Mouse (Mus musculus) erythroid progenitor cell, adult 5-6 weeks (primary cell): ENCODE data around the gene Rere. TPM values are rescaled to one million over a fixed set of nuclear protein-coding genes. Genes with fewer than 3 reads are reported as not detected.

Experiments used
- ATAC-seq: replicated peaks from 2 replicates; pipeline ENCODE4 v1.8.0; 2016; ENCODE audit warnings: moderate number of reproducible peaks, mild to moderate bottlenecking, moderate TSS enrichment, inconsistent platforms; ENCODE audit not compliant: poor library complexity, low FRiP score, severe bottlenecking
- total RNA-seq, 2 experiments: library from RNA; stranded (forward) in 1 of 2; stranded (reverse) in 1 of 2; fragments of 150-400 nt in 1 of 2; fragments of 186-747, 209-891 nt in 1 of 2; gene quantifications; 2 replicates each; pipeline versions ENCODE4 v1.2.3 to v1.2.4; 2015 to 2017; ENCODE audit warnings: low replicate concordance in 2 of 2

The Rere gene
- total RNA-seq, 2 experiments from 2014 or later: 5.5 to 31.0 TPM

DNA sequence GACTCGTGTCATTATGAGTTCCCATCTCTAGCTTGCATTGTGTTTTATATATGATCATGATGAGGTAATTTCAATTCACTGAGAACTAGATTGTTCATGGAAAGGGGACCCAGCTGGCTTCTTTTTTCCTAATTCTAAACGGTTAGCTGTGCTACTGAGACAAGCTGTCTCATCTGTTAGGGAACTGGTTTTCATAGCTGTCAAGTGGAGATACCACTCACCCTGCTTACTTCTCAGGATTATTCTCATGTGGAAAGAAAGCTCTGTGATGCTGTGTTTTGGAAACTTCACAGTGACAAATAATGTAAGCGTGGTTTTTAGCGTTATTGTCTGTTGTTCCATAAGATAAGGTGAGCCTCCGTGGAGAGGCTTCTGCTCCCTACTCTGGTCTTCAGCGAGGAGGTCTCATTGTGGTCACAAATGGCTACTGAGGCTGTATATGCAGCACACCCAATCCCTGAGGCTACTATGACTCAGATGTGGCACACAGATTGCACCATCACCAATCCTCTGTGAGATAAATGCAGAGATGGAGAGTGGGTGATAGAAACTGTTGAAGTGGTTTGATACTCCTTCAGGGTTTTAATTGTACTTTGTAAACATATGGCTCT is 168.7 kb downstream of the Rere start:
- no peak for ATAC-seq

GRCm38 (mm10) chr4:150452155-150452847 is 170.9 kb downstream of the Rere start:
- no peak for ATAC-seq

GRCm38 (mm10) chr4:150454571-150455306 is 173.3 kb downstream of the Rere start:
- no peak for ATAC-seq

DNA sequence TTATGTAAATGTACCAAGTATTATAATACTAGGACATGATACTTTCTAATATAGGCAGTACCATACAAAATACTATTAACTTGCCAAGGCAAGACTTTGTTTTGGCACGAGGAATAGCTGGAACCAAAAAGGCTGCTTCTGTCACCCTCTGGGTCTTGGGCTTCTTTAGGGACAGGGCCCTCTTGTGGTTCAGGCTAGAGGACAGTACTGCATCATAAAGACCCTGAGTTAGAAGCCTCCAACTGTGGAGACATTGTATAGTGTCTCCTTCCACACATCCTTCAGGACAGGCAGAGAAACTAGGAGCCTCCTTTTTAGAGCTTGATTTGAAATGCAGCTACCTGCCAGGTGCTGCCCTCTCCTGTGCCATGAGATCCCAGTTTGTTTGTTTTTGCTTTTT is 174.3 kb downstream of the Rere start:
- no peak for ATAC-seq

DNA sequence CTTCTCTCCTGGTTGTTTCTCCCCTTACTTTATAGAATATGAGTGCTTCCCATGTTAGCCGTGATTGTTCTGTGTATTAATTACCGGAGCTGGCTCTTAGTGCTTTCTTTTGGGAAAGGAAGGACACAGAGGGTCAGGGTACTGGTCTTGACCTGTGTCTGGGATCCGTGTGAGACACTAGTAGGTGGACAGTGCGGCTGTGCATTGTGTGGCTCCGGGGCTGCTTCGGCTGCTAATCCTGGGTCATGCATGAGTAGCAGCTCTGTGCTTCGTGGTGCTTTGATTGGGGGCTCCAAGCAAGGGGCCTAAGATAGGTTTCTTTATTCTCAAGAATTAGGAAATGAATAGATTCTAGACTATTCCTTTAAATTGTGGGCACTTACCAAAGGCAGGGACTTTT is 175.0 kb downstream of the Rere start:
- no peak for ATAC-seq

- no peak for ATAC-seq
Measured at GRCm38 (mm10) chr4:150456886-150457285, 175.4 kb downstream of the Rere start.

DNA sequence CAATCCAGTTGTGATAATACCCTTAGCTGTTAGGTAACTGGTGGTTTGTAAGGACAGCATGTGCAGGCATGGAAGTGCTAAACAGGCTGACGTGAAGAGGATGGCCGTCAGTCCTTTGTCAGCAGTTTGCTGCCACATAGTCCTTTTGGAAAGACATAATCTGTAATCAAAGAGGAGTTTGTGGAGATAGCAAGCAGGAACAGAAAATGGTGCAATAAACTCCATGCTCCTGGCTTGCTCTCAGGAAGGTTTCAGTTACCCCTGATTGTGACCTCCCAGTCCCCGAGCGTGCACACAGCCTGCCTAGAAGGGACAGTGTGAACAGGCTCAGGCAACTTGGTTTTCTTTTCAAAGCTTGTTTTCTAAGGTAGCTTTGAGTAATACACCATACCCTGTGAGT is 175.9 kb downstream of the Rere start:
- no peak for ATAC-seq

- no peak for ATAC-seq
Measured at GRCm38 (mm10) chr4:150457771-150458170, 176.3 kb downstream of the Rere start.

DNA sequence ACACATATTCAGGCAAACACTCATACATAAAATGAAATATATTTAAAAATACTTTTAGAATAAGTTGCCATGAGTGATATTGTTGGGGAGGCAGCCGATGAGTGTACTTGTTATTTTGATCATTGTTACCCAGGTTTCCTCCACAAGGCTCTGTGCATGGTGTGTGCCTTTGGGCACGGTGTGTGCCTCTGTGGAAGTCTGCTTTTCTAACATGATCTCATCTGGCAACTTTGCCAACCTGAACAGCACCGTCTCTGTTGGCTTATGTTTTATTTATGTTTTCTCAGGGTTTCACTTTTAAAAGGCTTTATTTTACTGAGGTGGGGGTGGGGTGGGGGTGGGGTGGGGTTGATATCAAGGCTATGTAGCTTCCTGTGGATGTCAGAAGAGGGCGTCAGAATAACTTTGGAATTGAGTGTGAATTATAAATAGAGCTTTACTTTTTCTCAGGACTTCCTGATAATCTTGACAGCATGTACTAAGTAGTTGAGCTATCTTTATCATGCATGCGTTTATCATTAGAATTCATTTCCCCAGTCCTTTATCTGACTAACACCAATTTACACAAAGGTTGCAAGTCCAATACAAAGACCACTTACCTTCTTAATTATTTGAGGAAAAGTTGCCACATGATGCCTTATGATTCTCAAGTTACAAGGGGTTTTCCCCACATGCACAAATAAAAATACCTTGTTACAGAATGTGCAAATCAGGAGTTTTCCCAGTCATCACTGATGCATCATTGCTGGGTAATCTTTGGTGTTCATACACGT is 177.8 kb downstream of the Rere start:
- no peak for ATAC-seq

DNA sequence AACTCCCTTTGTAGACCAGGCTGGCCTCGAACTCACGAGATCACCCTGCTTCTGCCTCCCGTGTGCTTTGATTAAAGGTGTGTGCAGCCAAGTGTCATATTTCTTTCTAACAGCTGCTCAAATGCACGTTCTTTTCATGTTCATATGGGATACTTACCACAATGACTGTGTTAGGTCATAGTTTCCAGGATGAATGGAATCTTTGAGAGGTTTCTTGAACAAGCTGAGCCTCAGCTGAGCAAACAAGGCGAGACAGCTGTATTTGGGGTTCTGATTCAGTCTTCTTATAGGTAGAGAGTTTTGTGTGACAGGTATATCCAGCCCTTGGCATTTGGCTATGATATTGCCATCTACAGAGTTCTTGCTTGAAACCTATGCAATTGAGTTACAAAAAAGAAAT is 179.0 kb downstream of the Rere start:
- no peak for ATAC-seq

- ATAC-seq: no peak
Measured at GRCm38 (mm10) chr4:150461011-150461410, 179.6 kb downstream of the Rere start.

- peak; percentile 51; the same call in 1 of the 2 replicates for ATAC-seq
Measured at GRCm38 (mm10) chr4:150461427-150462189, 180.2 kb downstream of the Rere start.

- ATAC-seq: no peak
Measured at GRCm38 (mm10) chr4:150462367-150462766, 180.9 kb downstream of the Rere start.

DNA sequence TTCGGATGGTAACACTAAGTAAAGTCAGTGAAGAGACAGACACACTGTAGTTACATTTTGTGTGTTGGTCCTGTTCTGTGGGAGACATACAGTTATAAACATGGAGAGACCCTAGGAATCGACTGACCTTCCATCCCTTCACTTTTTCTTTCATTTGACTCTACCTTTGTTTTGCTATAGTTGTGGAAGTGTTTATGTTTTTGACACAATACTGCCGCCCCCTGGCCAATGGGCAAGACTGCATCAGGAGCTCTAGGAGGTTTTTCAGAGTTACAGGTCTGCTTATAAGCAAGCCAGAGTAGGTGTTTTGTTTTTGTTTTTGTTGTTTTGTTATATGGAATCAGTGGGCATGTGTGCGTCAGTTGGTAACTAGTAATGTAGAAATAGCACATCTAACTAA is 184.3 kb downstream of the Rere start:
- ATAC-seq: no peak

DNA sequence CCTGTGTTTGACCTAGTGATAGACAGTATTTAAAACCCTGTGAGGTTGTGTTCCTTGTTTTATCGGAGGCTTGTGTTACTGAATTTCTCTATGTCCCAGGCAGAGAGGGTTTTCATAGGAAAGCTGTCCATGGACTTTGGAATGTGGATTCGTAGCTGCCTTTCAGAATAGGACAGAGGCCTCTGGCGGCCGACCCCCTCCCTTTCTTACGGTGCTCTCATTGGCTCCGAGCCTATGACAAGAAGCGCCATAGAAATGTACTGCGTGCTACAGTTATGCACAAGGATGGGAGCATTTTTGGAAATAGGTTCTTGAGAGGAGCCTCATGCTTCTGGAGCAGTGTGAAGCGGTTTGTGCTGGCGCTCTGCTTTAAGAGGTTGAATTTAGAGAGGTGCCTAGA is 187.8 kb downstream of the Rere start:
- ATAC-seq: no peak

DNA sequence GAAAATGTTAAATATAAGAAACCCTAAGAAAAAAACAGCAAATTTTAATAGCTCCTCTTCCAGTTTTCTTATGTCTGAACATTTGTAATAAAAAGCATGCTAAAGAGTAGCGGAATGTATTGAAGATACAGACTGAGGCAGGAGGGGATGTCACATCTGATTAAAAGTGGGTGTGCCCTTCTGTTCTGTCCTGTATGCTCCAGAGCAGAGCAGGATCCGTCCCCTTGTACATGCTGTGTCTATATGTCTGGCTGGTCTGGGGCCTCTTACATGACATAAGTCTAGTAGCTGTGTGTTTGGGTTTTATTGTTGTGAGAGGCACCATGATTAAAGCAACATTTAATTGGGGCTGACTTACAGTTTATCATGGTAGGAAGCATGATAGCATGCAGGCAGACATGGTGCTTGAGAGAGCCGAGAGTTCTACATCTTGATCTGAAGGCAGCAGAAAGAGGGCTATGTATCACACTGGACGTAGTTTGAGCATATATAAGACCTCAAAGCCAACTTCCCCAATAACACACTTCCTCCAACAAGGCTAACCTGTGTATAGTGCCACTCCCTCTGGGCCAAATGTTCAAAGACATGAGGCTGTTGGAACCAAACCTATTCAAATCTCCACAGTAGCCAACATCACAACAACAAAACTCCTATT is 189.4 kb downstream of the Rere start:
- no peak for ATAC-seq

DNA sequence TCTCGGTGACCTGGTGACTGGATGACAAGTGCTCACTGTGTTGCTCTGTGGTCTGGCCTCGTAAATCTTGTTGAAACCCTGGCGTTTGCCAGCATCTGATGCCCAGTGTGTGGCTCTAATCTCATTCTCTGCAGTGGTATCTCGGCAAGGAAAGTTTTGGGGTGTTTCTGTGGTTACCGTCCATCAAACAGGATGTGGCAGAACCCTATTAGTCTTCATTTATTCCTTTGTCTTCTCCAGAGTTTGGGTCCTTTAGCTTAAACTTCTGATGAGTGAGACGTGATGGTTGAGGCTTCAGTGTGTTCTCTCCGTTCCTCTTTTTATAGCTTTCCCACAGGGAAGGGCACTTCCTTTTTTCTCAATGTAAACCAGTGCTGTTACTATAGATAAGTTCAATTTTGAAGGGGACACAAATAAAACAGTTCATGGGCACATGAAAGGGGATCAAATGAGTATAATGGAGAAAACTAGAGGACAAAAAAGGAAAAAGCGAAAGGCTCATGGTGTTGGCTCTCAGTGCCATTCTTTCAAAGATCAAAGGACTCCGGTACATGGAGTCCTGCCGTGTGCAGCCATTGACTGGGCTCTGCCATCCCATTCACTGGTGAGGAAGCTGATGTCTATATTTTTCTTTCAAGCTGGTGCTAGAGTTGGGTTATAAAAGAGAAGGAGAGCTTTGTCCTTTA is 191.4 kb downstream of the Rere start:
- no peak for ATAC-seq

DNA sequence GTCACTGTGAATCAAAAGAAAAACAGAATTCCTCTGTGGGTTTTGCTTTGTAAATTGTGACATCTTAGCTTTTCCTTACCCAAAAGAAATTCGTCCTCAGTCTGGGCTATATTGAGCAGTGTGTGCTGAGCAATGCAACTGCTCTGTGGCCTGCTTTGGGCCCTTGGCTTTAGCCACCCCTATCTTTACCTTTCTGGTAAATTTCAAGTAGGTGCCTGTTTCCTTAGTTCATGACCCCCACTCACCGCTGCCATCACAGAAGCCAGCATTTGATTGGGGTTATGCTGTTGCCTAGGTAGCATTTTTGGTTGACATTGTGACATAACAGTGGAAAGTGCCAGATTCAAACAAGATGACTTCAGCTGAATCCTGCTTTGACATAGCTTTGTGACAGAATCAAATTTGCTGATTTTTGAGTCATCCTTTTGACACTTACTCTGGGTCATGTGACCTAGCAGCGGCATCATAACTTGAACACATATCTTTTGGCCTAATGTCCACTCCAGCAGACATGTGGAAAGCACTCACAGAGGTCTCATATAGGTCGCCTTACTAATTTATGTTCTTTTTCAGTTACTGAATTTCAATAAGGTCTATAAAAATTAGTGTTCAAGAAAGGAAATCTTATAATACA is 192.1 kb downstream of the Rere start:
- no peak for ATAC-seq
